Mouse (Mus musculus) erythroblast, embryonic 14.5 days (primary cell): ENCODE measurements around the gene Gins2.

Experiments used
- GATA1 ChIP-seq: IDR thresholded peaks from 2 replicates; pipeline ENCODE4 v1.6.1; 2012; ENCODE audit warnings: low read length, inconsistent platforms, mixed read lengths
- TAL1 ChIP-seq: IDR thresholded peaks from 3 replicates; pipeline ENCODE4 v1.6.1; 2012; ENCODE audit warnings: low read length, inconsistent platforms, mixed read lengths

DNA sequence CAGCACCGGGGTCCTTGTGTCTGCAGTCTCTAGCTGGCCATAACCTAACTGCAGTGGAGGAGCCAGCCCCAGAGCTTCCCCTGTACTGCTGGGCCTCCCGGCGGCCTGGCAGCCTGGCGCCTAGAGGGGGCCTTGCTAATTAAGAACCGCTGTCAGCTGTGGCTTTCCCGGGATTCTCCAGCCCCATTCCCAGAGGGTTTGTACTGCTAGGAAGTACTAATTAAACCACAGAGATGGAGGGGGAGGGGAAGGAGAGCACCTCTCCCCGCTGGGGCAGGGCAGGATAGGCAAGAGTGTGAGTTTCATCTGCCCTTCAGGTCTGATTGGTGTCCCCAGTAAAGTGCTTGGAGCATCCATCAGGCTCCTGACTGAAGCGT lies 25.8 kb downstream of the Gins2 start:
- no peak for TF ChIP-seq TAL1
- no peak for TF ChIP-seq GATA1
